8 mouse cellular contexts compared by ENCODE assay signal in the genomic region with DNA sequence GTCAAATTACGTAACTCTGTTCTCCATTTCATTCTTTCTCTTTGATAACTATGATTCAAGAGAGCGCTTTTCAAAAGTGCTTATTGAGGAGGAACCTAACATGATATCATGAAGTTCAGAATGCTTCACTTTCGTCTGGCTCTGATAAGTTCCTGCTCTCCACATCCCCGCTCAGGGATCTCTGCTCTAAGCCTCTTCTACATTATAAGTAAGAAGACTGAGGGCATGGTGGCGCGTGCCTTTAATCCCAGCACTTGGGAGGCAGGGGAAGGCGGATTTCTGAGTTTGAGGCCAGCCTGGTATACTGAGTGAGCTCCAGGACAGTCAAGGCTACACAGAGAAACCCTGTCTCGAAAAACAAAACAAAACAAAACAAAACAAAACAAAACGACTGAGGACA. TPM values are rescaled to one million over a fixed set of nuclear protein-coding genes. Genes with fewer than 3 reads are reported as not detected.
A peak's percentile ranks its signal among the peaks of the same experiment; 100 is the strongest.
DNase-seq lines count a peak whose midpoint lies in the region; ATAC-seq and TF ChIP-seq lines count a peak whose summit lies in the region.

No protein-coding gene starts in this region.

- DNase-seq in MEL (ENCODE audit: low read depth, low spot score), result peak; percentile 78
- DNase-seq in kidney, adult 18-20 months, result peak; percentile 23
- peak; percentile 3 for DNase-seq in lung, postnatal 14 days

- peak overlapping the region; percentile 78 for H3K4me2 ChIP-seq in embryonic facial prominence, embryonic 15.5 days (replicated peaks)

- WGBS in embryonic facial prominence, embryonic 15.5 days, result 16% methylated on average over 9 of the region's 9 CpGs

- ATAC-seq in erythroblast, adult 5-6 weeks (replicated peaks; ENCODE audit: low FRiP score, poor library complexity, severe bottlenecking), result no peak
- no peak for ATAC-seq in embryonic facial prominence, embryonic 15.5 days (ENCODE audit: insufficient number of reproducible peaks, low FRiP score, low TSS enrichment, low read depth)
- no peak for ATAC-seq in megakaryocyte progenitor cell, adult 5-6 weeks (replicated peaks; ENCODE audit: poor library complexity)
- ATAC-seq in monocyte, adult 5-6 weeks (replicated peaks; ENCODE audit: insufficient number of reproducible peaks, low FRiP score, low TSS enrichment, poor library complexity, severe bottlenecking), result no peak

- no peaks in the 10 kb centered on the region; the same call in 1 of the 2 replicates for H3K36me3 ChIP-seq in erythroblast, embryonic 14.5 days (ENCODE audit: control insufficient read depth)
- H3K36me3 ChIP-seq in MEL (ENCODE audit: control insufficient read depth in 1 of 2, insufficient read depth in 2 of 2, low read length in 2 of 2), result peaks cover 0 to 6% of the 10 kb centered on the region in 2 experiments; a peak in 2 of 4 replicates
- no peaks in the 10 kb centered on the region; the same call in 1 of the 2 replicates for H3K36me3 ChIP-seq in embryonic facial prominence, embryonic 15.5 days

- peak overlapping the region; percentile 62 for H3K27ac ChIP-seq in MEL (ENCODE audit: control insufficient read depth, low read depth, low read length)
- peak overlapping the region; percentile 83 for H3K27ac ChIP-seq in embryonic facial prominence, embryonic 15.5 days (replicated peaks)

- no peak for TF ChIP-seq POLR2A in MEL (IDR thresholded peaks at IDR 0.05; ENCODE audit: control insufficient read depth in 1 of 2, insufficient read depth in 1 of 2, low read depth in 1 of 2, low read length in 2 of 2, poor library complexity in 1 of 2)

- H3K4me3 ChIP-seq in erythroblast, embryonic 14.5 days (replicated peaks), result peak overlapping the region; percentile 86
- H3K4me3 ChIP-seq in MEL (ENCODE audit: control insufficient read depth in 1 of 2, insufficient read depth in 1 of 2, low read depth in 2 of 2, low read length in 2 of 2), result peak overlapping the region; percentile 71 to 91
- H3K4me3 ChIP-seq in embryonic facial prominence, embryonic 15.5 days (replicated peaks), result peak overlapping the region; percentile 93

- no peaks in the 10 kb centered on the region for H3K9me3 ChIP-seq in erythroblast, embryonic 14.5 days (ENCODE audit: control insufficient read depth, low read length)
- H3K9me3 ChIP-seq in MEL (replicated peaks; ENCODE audit: insufficient read depth, low read length), result no peaks in the 10 kb centered on the region
- no peaks in the 10 kb centered on the region for H3K9me3 ChIP-seq in embryonic facial prominence, embryonic 15.5 days (replicated peaks)

- TF ChIP-seq RAD21 in MEL (IDR thresholded peaks at IDR 0.05; ENCODE audit: low read depth, low read length), result no peak

- H3K27me3 ChIP-seq in erythroblast, embryonic 14.5 days (ENCODE audit: control insufficient read depth), result peaks cover 38% of the 10 kb centered on the region
- H3K27me3 ChIP-seq in MEL (ENCODE audit: control insufficient read depth in 1 of 2, insufficient read depth in 2 of 2, low read length in 2 of 2), result no peaks in the 10 kb centered on the region
- H3K27me3 ChIP-seq in embryonic facial prominence, embryonic 15.5 days, result no peaks in the 10 kb centered on the region

- H3K9ac ChIP-seq in MEL (ENCODE audit: control insufficient read depth, low read depth, low read length, poor library complexity, severe bottlenecking), result peak overlapping the region; percentile 85
- peak overlapping the region; percentile 57 for H3K9ac ChIP-seq in embryonic facial prominence, embryonic 15.5 days

- TF ChIP-seq EP300 in MEL (IDR thresholded peaks at IDR 0.05; ENCODE audit: low read depth in 1 of 2, low read length in 2 of 2), result peak; percentile 15 to 29; a peak in 1 of 4 replicates

- peaks cover 14% of the 10 kb centered on the region for H3K79me2 ChIP-seq in MEL (ENCODE audit: control insufficient read depth, insufficient read depth, low read length, poor library complexity)

- no peak for TF ChIP-seq CTCF in MEL (IDR thresholded peaks at IDR 0.05 in 2 of 3, conservative IDR thresholded peaks at IDR 0.05 in 1 of 3; ENCODE audit: control insufficient read depth in 1 of 3, insufficient read depth in 1 of 3, low read depth in 2 of 3, low read length in 3 of 3, poor library complexity in 1 of 3, severe bottlenecking in 1 of 3)

- peaks cover 28% of the 10 kb centered on the region for H3K4me1 ChIP-seq in erythroblast, embryonic 14.5 days (ENCODE audit: control insufficient read depth)
- peaks cover 2 to 7% of the 10 kb centered on the region in 2 experiments; a peak in 3 of 4 replicates for H3K4me1 ChIP-seq in MEL (ENCODE audit: control insufficient read depth in 1 of 2, insufficient read depth in 2 of 2, low read length in 2 of 2)
- peaks cover 17% of the 10 kb centered on the region; the same call in 1 of the 2 replicates for H3K4me1 ChIP-seq in embryonic facial prominence, embryonic 15.5 days

TF ChIP-seq in MEL, 35 proteins besides CTCF, POLR2A, EP300 and RAD21:
- TF ChIP-seq MAX (IDR thresholded peaks at IDR 0.05; ENCODE audit: low read length) (peak; percentile 37; the same call in 1 of the 2 replicates), POLR2AphosphoS2 (IDR thresholded peaks at IDR 0.05; ENCODE audit: low read length) (no peak), NELFE (IDR thresholded peaks at IDR 0.05; ENCODE audit: low read depth, low read length) (no peak), POLR2AphosphoS5 (IDR thresholded peaks at IDR 0.05; ENCODE audit: borderline replicate concordance, low read depth, low read length) (no peak), TCF12 (IDR thresholded peaks at IDR 0.05; ENCODE audit: low read depth, low read length) (peak; percentile 30; the same call in 1 of the 2 replicates), ELF1 (IDR thresholded peaks at IDR 0.05; ENCODE audit: low read depth, low read length) (no peak), MEF2A (IDR thresholded peaks at IDR 0.05; ENCODE audit: extremely low read depth, insufficient replicate concordance, low read depth, low read length, poor library complexity, severe bottlenecking) (no peak), ZMIZ1 (IDR thresholded peaks at IDR 0.05; ENCODE audit: low read depth, low read length) (no peak), MAFK (IDR thresholded peaks at IDR 0.05; ENCODE audit: borderline replicate concordance, low read depth, low read length) (no peak), ETS1 (IDR thresholded peaks at IDR 0.05; ENCODE audit: low read depth, low read length) (0 out of 2 replicates have a peak, but pooled peaks have one; percentile 11), E2F4 (IDR thresholded peaks at IDR 0.05; ENCODE audit: borderline replicate concordance, low read depth, low read length) (no peak), GATA1 (IDR thresholded peaks at IDR 0.05; ENCODE audit: low read depth, low read length) (peak; percentile 24; the same call in 1 of the 2 replicates), CHD1 (IDR thresholded peaks at IDR 0.05; ENCODE audit: low read depth, low read length) (no peak), TBP (IDR thresholded peaks at IDR 0.05; ENCODE audit: low read depth, low read length) (peak; percentile 48; the same call in 1 of the 2 replicates), ZC3H11A (IDR thresholded peaks at IDR 0.05; ENCODE audit: low read depth, low read length) (no peak), MYC (IDR thresholded peaks at IDR 0.05; ENCODE audit: low read depth, low read length) (peak; percentile 34; the same call in 1 of the 2 replicates)

RNA-seq across cellular contexts. Expression of a gene that starts 0.3 kb away (rescaled TPM):
- 2.3 and 2.8 TPM in 2 replicates for polyA plus RNA-seq in erythroblast, embryonic 14.5 days (2012)
- 2.9 and 10.7 TPM in 2 replicates for total RNA-seq in erythroblast, adult 5-6 weeks (2015; ENCODE audit: low replicate concordance)
- total RNA-seq in erythroblast, adult 5-6 weeks (2017; ENCODE audit: low replicate concordance), result 6.0 and 16.3 TPM in 2 replicates
- total RNA-seq in MEL (2012; rRNA removed), result 39.9 and 44.0 TPM in 2 replicates
- 10 to 100 TPM in 1 of 2 experiments, not detected in 1; 44.4 TPM for polyA plus RNA-seq in MEL (2012; ENCODE audit: insufficient read depth in 1 of 2, insufficient read length in 2 of 2, low read depth in 1 of 2, low replicate concordance in 2 of 2, missing spikeins in 1 of 2)
- 47.4 and 47.5 TPM in 2 replicates for polyA plus RNA-seq in embryonic facial prominence, embryonic 15.5 days (2015; fragmentation: Nextera tagmentation; extraction: Ambion mirVana)
- total RNA-seq in megakaryocyte progenitor cell, adult 5-6 weeks (2015), result 28.5 and 36.1 TPM in 2 replicates
- total RNA-seq in megakaryocyte progenitor cell, adult 5-6 weeks (2017), result 50.8 and 62.0 TPM in 2 replicates
- total RNA-seq in monocyte, adult 5-6 weeks (2017), result 50.6 to 57.1 TPM (median 50.7 TPM) in 3 replicates

Comparison
In these comparisons a context has a peak if more than half of its experiments do, and no peak if none do; other contexts are left out.
1. DNase-seq: peak in every context shown above with its lines; median percentile 78 in MEL; 23 in kidney, adult 18-20 months; 3 in lung, postnatal 14 days.